Mouse (Mus musculus) heart, embryonic 15.5 days (tissue): ENCODE measurements around the gene Il1f8. TPM values are rescaled to one million over a fixed set of nuclear protein-coding genes. Genes with fewer than 3 reads are reported as not detected.

Experiments
- polyA plus RNA-seq: library from polyadenylated mRNA; unstranded; fragments of >200 nt; fragmentation: Nextera tagmentation; extraction: Ambion mirVana; gene quantifications from 2 replicates; pipeline ENCODE4 v1.2.1, GENCODE M21; 2015

The Il1f8 gene
- polyA plus RNA-seq, 1 experiment from 2014 or later = not detected

Other genes starting within 250 kb of the Il1f8 start
- gene Hnmt, start 103.8 kb upstream of the Il1f8 start, polyA plus RNA-seq = 4.5 and 4.6 TPM in 2 replicates
- not detected in 2 replicates for gene Tbpl2, start 56.6 kb upstream of the Il1f8 start, polyA plus RNA-seq
- gene Il1f9, start 33.3 kb downstream of the Il1f8 start, polyA plus RNA-seq = not detected in 2 replicates
- not detected in 2 replicates for gene Il1f6, start 62.3 kb downstream of the Il1f8 start, polyA plus RNA-seq
- not detected in 2 replicates for gene Il1f5, start 123.8 kb downstream of the Il1f8 start, polyA plus RNA-seq
- not detected in 2 replicates for gene Il1f10, start 138.0 kb downstream of the Il1f8 start, polyA plus RNA-seq
- 0.68 and 3.0 TPM in 2 replicates for gene Il1rn, start 183.7 kb downstream of the Il1f8 start, polyA plus RNA-seq
- 1.2 and 4.4 TPM in 2 replicates for gene Psd4, start 214.4 kb downstream of the Il1f8 start, polyA plus RNA-seq